Mouse (Mus musculus): Measurements from ENCODE around the gene Supt5. TPM values are rescaled to one million over a fixed set of nuclear protein-coding genes. Genes with fewer than 3 reads are reported as not detected.
"Not testable (repeated sequence)": the region's sequence is repeated elsewhere in the genome, so short reads cannot be mapped to it uniquely, and the experiment has no call there.

Supt5 gene
- polyA plus RNA-seq (2015; fragmentation: Nextera tagmentation; extraction: Ambion mirVana): 98.8 and 106 TPM in 2 replicates

DNA sequence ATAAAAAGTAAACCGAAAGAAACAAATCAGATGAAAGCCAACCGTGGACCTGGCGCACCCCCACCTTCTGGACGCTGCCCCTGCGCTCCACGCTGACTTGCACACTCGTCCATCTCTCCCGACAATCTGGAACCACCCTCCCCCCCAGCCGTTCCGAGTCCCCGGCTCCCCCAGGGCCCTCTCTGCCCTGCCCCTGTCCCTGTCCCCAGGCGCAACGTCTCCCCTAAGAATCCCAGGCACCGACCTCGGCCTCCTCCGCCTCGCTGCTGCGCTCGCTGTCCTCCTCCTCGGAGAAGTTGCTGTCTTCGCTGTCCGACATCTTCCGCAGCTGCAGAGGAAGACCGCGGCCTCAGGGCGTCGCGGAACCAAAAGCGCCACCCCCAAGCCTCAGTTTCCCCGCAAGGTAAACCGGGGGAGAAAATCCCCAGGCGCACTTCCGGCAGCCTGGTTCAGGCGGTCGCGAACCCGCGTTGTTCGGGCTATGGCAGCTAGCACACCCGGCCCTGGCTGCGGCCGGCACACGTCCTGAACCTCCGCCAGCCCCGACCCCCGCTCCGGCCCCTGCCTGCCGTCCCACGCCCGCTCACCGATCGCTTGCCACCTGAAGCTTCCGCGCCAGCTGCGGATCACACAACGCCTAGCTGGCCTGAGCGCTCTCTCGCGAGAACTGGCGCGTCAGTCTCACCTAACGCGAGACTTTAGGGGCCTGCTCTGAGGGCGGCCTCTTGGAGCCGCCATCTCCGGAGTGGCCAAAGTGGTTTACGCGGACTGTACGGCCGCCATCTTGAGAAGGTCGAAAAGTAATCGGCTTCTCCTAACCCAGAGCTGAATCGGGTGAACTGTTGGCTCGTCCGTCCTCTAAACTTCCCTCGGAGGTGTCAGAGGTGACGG is at the start of gene Supt5:
TSS of gene Supt5 (minus strand) at position 639 of the 891 bp plus-strand sequence.
- peak; percentile 99 for ATAC-seq (ENCODE audit: low FRiP score, low read depth)
- peak within 1 kb of the TSS; percentile 89 for H3K27ac ChIP-seq
- WGBS: under 1% methylated on average over 77 of the region's 77 CpGs
- H3K36me3 ChIP-seq: peaks cover 14% of the 10 kb centered on the region
- H3K27me3 ChIP-seq: no peaks in the 10 kb centered on the region
- peak within 1 kb of the TSS; percentile 95 for H3K4me3 ChIP-seq
- H3K4me1 ChIP-seq: peaks cover 32% of the 10 kb centered on the region
- H3K4me2 ChIP-seq (replicated peaks): peak within 1 kb of the TSS; percentile 90
- peak within 1 kb of the TSS; percentile 98 for H3K9ac ChIP-seq
- no peaks in the 10 kb centered on the region for H3K9me3 ChIP-seq

DNA sequence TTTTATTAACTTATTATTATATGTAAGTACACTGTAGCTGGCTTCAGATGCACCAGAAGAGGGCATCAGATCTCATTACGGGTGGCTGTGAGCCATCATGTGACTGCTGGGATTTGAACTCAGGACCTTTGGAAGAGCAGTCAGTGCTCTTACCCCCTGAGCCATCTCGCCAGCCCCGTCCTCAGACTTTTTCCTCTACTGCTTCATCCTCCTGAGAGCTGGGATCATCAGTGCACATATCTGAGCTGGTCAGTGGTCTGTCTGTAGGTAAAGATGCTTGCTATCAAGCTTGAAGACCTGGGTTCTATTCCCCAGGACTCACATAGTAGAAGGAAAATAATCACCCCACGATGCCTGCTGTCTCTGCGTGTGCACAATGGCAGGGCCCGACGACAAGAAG is 48.8 kb upstream of the Supt5 start:
- not testable (repeated sequence) for H3K4me3 ChIP-seq; H3K27me3 ChIP-seq; H3K27ac ChIP-seq; ATAC-seq (ENCODE audit: low FRiP score, low read depth); H3K4me2 ChIP-seq (replicated peaks); H3K9me3 ChIP-seq; H3K9ac ChIP-seq
- Histone ChIP-seq H3K4me1 (peaks cover 29% of the 10 kb centered on the region), H3K36me3 (peaks cover 52% of the 10 kb centered on the region)
- 89% methylated on average over 7 of the region's 7 CpGs for WGBS

GRCm38 (mm10) chr7:28386877-28387276 is 48.3 kb upstream of the Supt5 start:
- Histone ChIP-seq H3K36me3 (peaks cover 52% of the 10 kb centered on the region), H3K4me1 (peaks cover 33% of the 10 kb centered on the region)
- not testable (repeated sequence) for H3K4me3 ChIP-seq; H3K9ac ChIP-seq; H3K27ac ChIP-seq; H3K27me3 ChIP-seq; H3K9me3 ChIP-seq; ATAC-seq (ENCODE audit: low FRiP score, low read depth); H3K4me2 ChIP-seq (replicated peaks)
- 82% methylated on average over 6 of the region's 6 CpGs for WGBS

DNA sequence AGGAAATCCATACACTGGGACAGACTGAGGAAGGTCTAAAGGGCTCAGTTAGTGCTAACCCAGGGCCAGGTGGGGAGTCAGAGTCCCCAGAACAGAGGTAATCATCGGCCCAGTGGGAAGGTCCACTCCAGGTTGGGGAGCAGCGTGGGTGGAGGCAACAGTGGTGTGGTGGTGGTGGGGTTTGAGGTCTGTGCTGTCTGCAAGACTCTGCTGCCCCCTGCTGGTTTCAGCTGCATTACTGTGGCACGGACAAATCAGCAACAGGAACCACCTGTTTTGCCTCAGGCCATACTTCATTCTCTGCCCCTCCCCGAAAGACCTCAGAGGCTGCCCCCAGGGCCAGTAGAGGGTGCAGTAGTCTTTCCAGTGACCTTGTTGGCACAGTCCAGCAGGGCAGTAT is 47.9 kb upstream of the Supt5 start:
- Histone ChIP-seq H3K4me3 (no peak overlapping the region), H3K9me3 (no peaks in the 10 kb centered on the region), H3K27me3 (no peaks in the 10 kb centered on the region), H3K36me3 (peaks cover 52% of the 10 kb centered on the region), H3K4me2 (replicated peaks) (no peak overlapping the region), H3K4me1 (peaks cover 33% of the 10 kb centered on the region), H3K27ac (no peak overlapping the region; the same call in 1 of the 2 replicates), H3K9ac (no peak overlapping the region; the same call in 1 of the 2 replicates)
- WGBS: 4% methylated on average over 4 of the region's 4 CpGs
- ATAC-seq (ENCODE audit: low FRiP score, low read depth): peak; percentile 66

- Histone ChIP-seq H3K27ac (no peak overlapping the region; the same call in 1 of the 2 replicates), H3K27me3 (no peaks in the 10 kb centered on the region), H3K4me1 (peaks cover 33% of the 10 kb centered on the region), H3K4me2 (replicated peaks) (no peak overlapping the region), H3K36me3 (peaks cover 52% of the 10 kb centered on the region), H3K9ac (no peak overlapping the region; the same call in 1 of the 2 replicates), H3K9me3 (no peaks in the 10 kb centered on the region), H3K4me3 (no peak overlapping the region)
- no peak for ATAC-seq (ENCODE audit: low FRiP score, low read depth)
- 81% methylated on average over 7 of the region's 7 CpGs for WGBS
Measured at GRCm38 (mm10) chr7:28386007-28386406, 47.5 kb upstream of the Supt5 start.

DNA sequence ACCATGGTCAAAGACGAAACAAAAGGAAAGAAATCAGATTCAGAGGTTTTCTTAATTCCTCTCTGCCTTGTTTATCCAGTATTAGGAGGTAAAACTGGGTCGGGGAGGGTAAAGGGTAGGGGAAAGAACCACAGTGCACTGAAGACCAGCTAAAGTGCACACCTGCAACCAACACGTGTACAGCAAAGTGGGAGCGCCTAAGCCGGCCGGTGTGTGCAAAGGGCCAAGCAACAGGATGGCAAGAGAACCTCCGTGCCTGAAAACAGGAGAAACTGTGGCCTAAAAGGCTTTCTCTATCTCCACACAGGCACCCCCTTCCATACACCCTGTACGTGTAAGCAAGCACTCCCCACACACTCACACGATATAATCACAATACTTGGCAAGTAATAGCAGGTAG is 46.6 kb upstream of the Supt5 start:
- WGBS: 94% methylated on average over 9 of the region's 9 CpGs
- Histone ChIP-seq H3K9ac (no peak overlapping the region), H3K4me2 (replicated peaks) (no peak overlapping the region), H3K4me1 (peaks cover 41% of the 10 kb centered on the region), H3K36me3 (peaks cover 45% of the 10 kb centered on the region), H3K27me3 (no peaks in the 10 kb centered on the region), H3K9me3 (no peaks in the 10 kb centered on the region), H3K27ac (no peak overlapping the region), H3K4me3 (no peak overlapping the region)
- ATAC-seq (ENCODE audit: low FRiP score, low read depth): no peak

GRCm38 (mm10) chr7:28384162-28384561 is 45.6 kb upstream of the Supt5 start:
- 0 out of 2 replicates have a peak overlapping the region, but pooled peaks have one; percentile 35 for H3K9ac ChIP-seq
- no peak for ATAC-seq (ENCODE audit: low FRiP score, low read depth)
- no peak overlapping the region for H3K4me2 ChIP-seq (replicated peaks)
- 87% methylated on average over 6 of the region's 6 CpGs for WGBS
- peaks cover 51% of the 10 kb centered on the region for H3K4me1 ChIP-seq
- no peak overlapping the region for H3K27ac ChIP-seq
- no peaks in the 10 kb centered on the region for H3K27me3 ChIP-seq
- no peak overlapping the region for H3K4me3 ChIP-seq
- no peaks in the 10 kb centered on the region for H3K9me3 ChIP-seq
- H3K36me3 ChIP-seq: peaks cover 35% of the 10 kb centered on the region

DNA sequence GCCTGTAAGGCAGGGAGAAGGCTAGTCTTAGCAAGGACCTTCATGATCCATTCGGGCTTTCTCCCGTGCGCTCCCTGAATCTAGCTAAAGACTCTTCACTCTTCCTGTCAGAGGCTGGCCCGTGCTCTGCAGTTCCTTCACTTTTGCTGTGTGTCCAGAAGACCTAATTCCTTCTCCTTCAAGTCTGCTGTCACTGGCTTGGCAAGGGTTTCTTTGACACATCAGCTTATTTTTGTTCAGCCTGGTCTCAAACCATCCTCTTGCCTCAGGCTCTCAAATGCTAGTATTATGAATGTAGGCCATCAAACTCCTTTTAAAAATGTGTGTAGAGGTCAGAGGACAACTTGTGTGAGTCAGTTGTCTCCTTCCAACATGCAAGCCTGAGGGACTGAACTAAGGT is 45.1 kb upstream of the Supt5 start:
- H3K9me3 ChIP-seq: no peaks in the 10 kb centered on the region
- no peak overlapping the region; the same call in 1 of the 2 replicates for H3K27ac ChIP-seq
- H3K4me2 ChIP-seq (replicated peaks): no peak overlapping the region
- H3K27me3 ChIP-seq: no peaks in the 10 kb centered on the region
- H3K4me3 ChIP-seq: no peak overlapping the region
- ATAC-seq (ENCODE audit: low FRiP score, low read depth): no peak
- H3K36me3 ChIP-seq: peaks cover 29% of the 10 kb centered on the region
- peaks cover 51% of the 10 kb centered on the region for H3K4me1 ChIP-seq
- no peak overlapping the region for H3K9ac ChIP-seq
- WGBS: 79% methylated on average over 4 of the region's 4 CpGs

DNA sequence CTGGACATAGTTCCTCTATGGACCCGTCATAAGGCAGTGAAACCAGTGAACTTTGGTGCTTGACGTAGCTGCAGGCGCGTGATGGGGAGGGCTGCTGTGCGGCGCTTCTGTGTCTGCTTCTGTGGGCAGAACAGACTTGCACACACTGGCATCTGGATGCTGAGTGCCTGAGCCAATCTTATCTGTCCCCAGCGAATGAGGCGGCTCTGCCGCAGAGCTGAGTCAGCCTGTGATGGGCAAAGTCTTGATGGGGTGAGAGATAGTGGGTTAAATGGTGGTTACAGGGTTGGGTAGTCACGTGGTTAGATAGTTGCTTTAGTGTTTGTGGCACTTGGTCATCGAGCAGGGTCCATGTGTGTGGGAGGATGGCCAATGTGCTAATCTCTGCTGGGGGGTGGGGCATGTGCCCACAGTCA is 44.4 kb upstream of the Supt5 start:
- no peaks in the 10 kb centered on the region for H3K27me3 ChIP-seq
- H3K4me2 ChIP-seq (replicated peaks): peak overlapping the region; percentile 75
- 69% methylated on average over 11 of the region's 11 CpGs for WGBS
- peaks cover 25% of the 10 kb centered on the region for H3K36me3 ChIP-seq
- peaks cover 57% of the 10 kb centered on the region for H3K4me1 ChIP-seq
- peak overlapping the region; percentile 13; the same call in 1 of the 2 replicates for H3K9ac ChIP-seq
- H3K4me3 ChIP-seq: no peak overlapping the region
- peak overlapping the region; percentile 97 for H3K27ac ChIP-seq
- no peaks in the 10 kb centered on the region for H3K9me3 ChIP-seq
- no peak for ATAC-seq (ENCODE audit: low FRiP score, low read depth)

DNA sequence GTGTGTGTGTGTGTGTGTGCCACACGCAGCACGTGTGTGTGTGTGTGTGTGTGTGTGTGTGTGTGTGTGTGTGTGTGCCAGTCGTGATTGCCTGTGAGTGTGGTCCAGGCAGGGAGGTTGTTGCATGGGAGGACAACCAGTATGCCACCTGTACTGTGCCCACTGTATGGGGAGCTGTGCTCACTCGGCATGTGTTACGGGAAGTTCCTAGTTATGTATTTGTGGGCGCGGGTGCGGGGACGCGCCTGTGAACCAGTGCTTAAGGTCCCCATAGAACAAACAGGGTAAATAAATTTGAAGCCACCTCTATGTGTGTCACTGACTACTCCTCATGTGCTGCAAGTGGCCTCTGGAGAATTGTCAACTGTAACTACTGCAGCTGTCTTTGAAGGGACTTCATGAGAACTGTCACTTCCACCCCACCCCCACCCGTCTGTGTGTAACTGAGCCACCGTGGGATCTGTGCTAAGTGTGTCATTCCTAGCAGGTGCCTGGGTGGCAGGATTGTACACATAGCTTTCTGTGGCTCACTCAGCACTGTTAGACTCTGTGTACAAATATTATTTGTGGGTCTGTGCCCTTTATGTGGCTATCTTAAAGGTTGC is 43.9 kb upstream of the Supt5 start:
- H3K9ac ChIP-seq: peak overlapping the region; percentile 45; the same call in 1 of the 2 replicates
- peaks cover 62% of the 10 kb centered on the region for H3K4me1 ChIP-seq
- peak overlapping the region; percentile 75 for H3K4me2 ChIP-seq (replicated peaks)
- peaks cover 25% of the 10 kb centered on the region for H3K36me3 ChIP-seq
- no peak for ATAC-seq (ENCODE audit: low FRiP score, low read depth)
- 49% methylated on average over 10 of the region's 12 CpGs for WGBS
- peak overlapping the region; percentile 97 for H3K27ac ChIP-seq
- H3K27me3 ChIP-seq: no peaks in the 10 kb centered on the region
- H3K4me3 ChIP-seq: peak overlapping the region; percentile 40
- no peaks in the 10 kb centered on the region for H3K9me3 ChIP-seq

DNA sequence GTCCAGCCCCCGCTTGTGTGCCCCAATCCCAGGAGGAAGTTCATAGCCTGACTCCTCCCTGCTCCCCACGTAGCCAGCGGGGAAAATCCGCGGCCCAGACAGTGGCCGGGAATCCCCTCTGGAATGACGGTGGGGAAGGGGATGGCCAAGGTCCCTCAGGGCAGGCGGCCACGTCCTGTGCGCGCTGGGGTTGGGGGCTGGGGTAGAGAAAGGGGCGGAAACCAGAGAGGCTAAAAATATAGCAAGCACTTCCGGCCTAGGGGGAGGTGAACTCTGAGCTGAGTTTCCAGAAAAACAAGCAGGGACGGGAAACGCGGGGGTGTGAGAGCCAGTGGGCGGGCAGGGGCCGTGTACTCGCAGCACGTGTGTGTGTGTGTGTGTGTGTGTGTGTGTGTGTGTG is 43.4 kb upstream of the Supt5 start:
- no peaks in the 10 kb centered on the region for H3K27me3 ChIP-seq

More for the DNA sequence above, 43.4 kb upstream of the Supt5 start:
- Histone ChIP-seq H3K4me1 (peaks cover 67% of the 10 kb centered on the region), H3K27ac (peak overlapping the region; percentile 97), H3K4me3 (peak overlapping the region; percentile 40), H3K9ac (peak overlapping the region; percentile 65), H3K36me3 (peaks cover 24% of the 10 kb centered on the region), H3K9me3 (no peaks in the 10 kb centered on the region), H3K4me2 (replicated peaks) (peak overlapping the region; percentile 75)
- WGBS: under 1% methylated on average over 19 of the region's 20 CpGs
- peak; percentile 58 for ATAC-seq (ENCODE audit: low FRiP score, low read depth)
